Mouse (Mus musculus): ENCODE measurements around the gene Lrp8.

The Lrp8 gene

GRCm38 (mm10) chr4:107808655-107809054 is 6.6 kb downstream of the Lrp8 start:
- DNase-seq (ENCODE audit: low spot score), result no peak

GRCm38 (mm10) chr4:107811006-107811405 is 8.9 kb downstream of the Lrp8 start:
- DNase-seq (ENCODE audit: low spot score), result no peak

- no peak for DNase-seq (ENCODE audit: low spot score)
Observed at GRCm38 (mm10) chr4:107811716-107812330, 9.8 kb downstream of the Lrp8 start.

GRCm38 (mm10) chr4:107812336-107812735 is 10.3 kb downstream of the Lrp8 start:
- DNase-seq (ENCODE audit: low spot score), result no peak

- no peak for DNase-seq (ENCODE audit: low spot score)
Observed at GRCm38 (mm10) chr4:107816459-107816858, 14.4 kb downstream of the Lrp8 start.

- DNase-seq (ENCODE audit: low spot score), result no peak
Observed at GRCm38 (mm10) chr4:107817463-107817862, 15.4 kb downstream of the Lrp8 start.

GRCm38 (mm10) chr4:107819990-107820719 is 18.1 kb downstream of the Lrp8 start:
- DNase-seq (ENCODE audit: low spot score), result no peak

GRCm38 (mm10) chr4:107820856-107821619 is 19.0 kb downstream of the Lrp8 start:
- no peak for DNase-seq (ENCODE audit: low spot score)

GRCm38 (mm10) chr4:107822936-107823411 is 20.9 kb downstream of the Lrp8 start:
- DNase-seq (ENCODE audit: low spot score), result no peak

GRCm38 (mm10) chr4:107823511-107823910 is 21.4 kb downstream of the Lrp8 start:
- no peak for DNase-seq (ENCODE audit: low spot score)

- DNase-seq (ENCODE audit: low spot score), result no peak
Observed at GRCm38 (mm10) chr4:107828727-107829218, 26.7 kb downstream of the Lrp8 start.

GRCm38 (mm10) chr4:107829675-107830074 is 27.6 kb downstream of the Lrp8 start:
- DNase-seq (ENCODE audit: low spot score), result no peak

GRCm38 (mm10) chr4:107830189-107830588 is 28.1 kb downstream of the Lrp8 start:
- no peak for DNase-seq (ENCODE audit: low spot score)

- no peak for DNase-seq (ENCODE audit: low spot score)
Observed at GRCm38 (mm10) chr4:107830821-107831221, 28.8 kb downstream of the Lrp8 start.

- no peak for DNase-seq (ENCODE audit: low spot score)
Observed at GRCm38 (mm10) chr4:107831678-107832077, 29.6 kb downstream of the Lrp8 start.

GRCm38 (mm10) chr4:107833525-107833924 is 31.5 kb downstream of the Lrp8 start:
- DNase-seq (ENCODE audit: low spot score), result no peak

- DNase-seq (ENCODE audit: low spot score), result no peak
Observed at GRCm38 (mm10) chr4:107834643-107835314, 32.7 kb downstream of the Lrp8 start.

- no peak for DNase-seq (ENCODE audit: low spot score)
Observed at GRCm38 (mm10) chr4:107835508-107835909, 33.4 kb downstream of the Lrp8 start.

- DNase-seq (ENCODE audit: low spot score), result no peak
Observed at GRCm38 (mm10) chr4:107836758-107837157, 34.7 kb downstream of the Lrp8 start.

- DNase-seq (ENCODE audit: low spot score), result no peak
Observed at GRCm38 (mm10) chr4:107837910-107838309, 35.8 kb downstream of the Lrp8 start.

GRCm38 (mm10) chr4:107843687-107844086 is 41.6 kb downstream of the Lrp8 start:
- DNase-seq (ENCODE audit: low spot score), result no peak

- no peak for DNase-seq (ENCODE audit: low spot score)
Observed at GRCm38 (mm10) chr4:107844971-107845370, 42.9 kb downstream of the Lrp8 start.

All from ovary, adult 18-20 months (tissue).